Mouse (Mus musculus) liver, embryonic 12.5 days (tissue): ENCODE results near the gene Ugt1a10. TPM values are rescaled to one million over a fixed set of nuclear protein-coding genes. Genes with fewer than 3 reads are reported as not detected.

Experiments
- ATAC-seq: fragments of 200-750 bp; cut with Nextera tagmentation; 2 replicates; pipeline ENCODE4 v1.8.0; 2017; ENCODE audit warnings: moderate number of reproducible peaks, mild to moderate bottlenecking, moderate library complexity
- H3K27ac ChIP-seq: fragments of 300-500 bp; sonication (generic); 2 replicates; pipeline ENCODE4 v1.5.1; 2016; ENCODE audit warnings: mild to moderate bottlenecking
- H3K27me3 ChIP-seq: fragments of 300-500 bp; sonication (generic); replicated peaks from 2 replicates; pipeline ENCODE4 v1.6.1; 2016; ENCODE audit warnings: mild to moderate bottlenecking, moderate library complexity
- H3K36me3 ChIP-seq: fragments of 300-500 bp; sonication (generic); 2 replicates; pipeline ENCODE4 v1.6.1; 2016; ENCODE audit warnings: mild to moderate bottlenecking, moderate library complexity
- H3K4me1 ChIP-seq: fragments of 300-500 bp; sonication (generic); 2 replicates; pipeline ENCODE4 v1.6.1; 2016
- H3K4me2 ChIP-seq: fragments of 300-500 bp; sonication (generic); 2 replicates; pipeline ENCODE4 v1.6.1; 2016; ENCODE audit warnings: mild to moderate bottlenecking, moderate library complexity
- H3K4me3 ChIP-seq: fragments of 300-500 bp; sonication (generic); 2 replicates; pipeline ENCODE4 v1.5.1; 2016; ENCODE audit warnings: mild to moderate bottlenecking, moderate library complexity
- H3K9ac ChIP-seq: fragments of 300-500 bp; sonication (generic); 2 replicates; pipeline ENCODE4 v1.6.1; 2016; ENCODE audit warnings: mild to moderate bottlenecking, moderate library complexity
- H3K9me3 ChIP-seq: fragments of 300-500 bp; sonication (generic); replicated peaks from 2 replicates; pipeline ENCODE4 v1.6.1; 2016; ENCODE audit warnings: mild to moderate bottlenecking, moderate library complexity
- WGBS: fragments of 180-500 bp; shearing (Covaris S2); methylation state at CpG from one replicate; pipeline ENCODE4 v1.1.7; 2016; ENCODE audit not compliant: insufficient replicate concordance; 5-methylcytosine and 5-hydroxymethylcytosine counted together
- polyA plus RNA-seq: library from polyadenylated mRNA; unstranded; fragments of >200 nt; fragmentation: Nextera tagmentation; extraction: Ambion mirVana; gene quantifications from 2 replicates; pipeline ENCODE4 v1.2.1, GENCODE M21; 2016

Ugt1a10 gene
- polyA plus RNA-seq, 1 experiment from 2014 or later = not detected

DNA sequence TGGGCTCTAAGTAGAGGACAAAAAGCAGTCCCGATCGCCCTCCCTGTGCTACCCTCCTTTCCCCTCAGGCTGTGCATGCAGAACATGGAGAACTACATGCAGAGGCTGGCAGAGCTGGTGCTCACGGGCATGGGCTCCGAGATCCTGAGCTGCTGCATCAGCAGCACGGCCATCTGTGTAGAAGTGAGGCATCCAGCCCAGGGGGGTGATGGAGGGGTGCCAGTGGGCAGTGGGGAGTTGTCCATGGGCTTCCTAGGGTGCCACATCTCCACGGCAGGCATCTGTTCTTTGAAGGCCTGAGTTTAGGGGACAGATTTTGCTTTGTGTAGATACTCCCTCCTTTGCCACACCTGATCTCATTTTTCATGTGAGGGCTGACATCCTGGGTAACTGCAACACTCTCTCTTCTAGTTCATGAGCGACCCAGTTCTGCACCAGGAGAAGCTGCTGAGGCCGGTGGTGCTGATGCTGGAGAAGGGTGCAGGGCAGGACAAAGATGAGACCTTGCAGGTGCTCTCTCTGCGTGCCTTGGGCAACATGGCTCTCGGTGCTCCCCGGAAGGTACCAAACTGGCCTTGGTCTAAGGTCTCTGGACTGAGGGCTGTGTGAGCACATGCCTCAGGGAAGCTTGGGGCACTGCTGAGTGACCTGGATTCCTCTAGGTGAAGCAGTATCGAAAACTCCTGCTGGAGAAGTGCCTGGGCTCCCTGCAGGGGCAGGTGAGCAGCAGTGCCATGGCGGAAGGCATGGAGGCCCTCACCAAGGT lies 201.0 kb downstream of the Ugt1a10 start:
- Histone ChIP-seq H3K4me3 (no peak overlapping the region), H3K9me3 (peaks cover 38% of the 10 kb centered on the region), H3K4me1 (peaks cover 22% of the 10 kb centered on the region)

DNA sequence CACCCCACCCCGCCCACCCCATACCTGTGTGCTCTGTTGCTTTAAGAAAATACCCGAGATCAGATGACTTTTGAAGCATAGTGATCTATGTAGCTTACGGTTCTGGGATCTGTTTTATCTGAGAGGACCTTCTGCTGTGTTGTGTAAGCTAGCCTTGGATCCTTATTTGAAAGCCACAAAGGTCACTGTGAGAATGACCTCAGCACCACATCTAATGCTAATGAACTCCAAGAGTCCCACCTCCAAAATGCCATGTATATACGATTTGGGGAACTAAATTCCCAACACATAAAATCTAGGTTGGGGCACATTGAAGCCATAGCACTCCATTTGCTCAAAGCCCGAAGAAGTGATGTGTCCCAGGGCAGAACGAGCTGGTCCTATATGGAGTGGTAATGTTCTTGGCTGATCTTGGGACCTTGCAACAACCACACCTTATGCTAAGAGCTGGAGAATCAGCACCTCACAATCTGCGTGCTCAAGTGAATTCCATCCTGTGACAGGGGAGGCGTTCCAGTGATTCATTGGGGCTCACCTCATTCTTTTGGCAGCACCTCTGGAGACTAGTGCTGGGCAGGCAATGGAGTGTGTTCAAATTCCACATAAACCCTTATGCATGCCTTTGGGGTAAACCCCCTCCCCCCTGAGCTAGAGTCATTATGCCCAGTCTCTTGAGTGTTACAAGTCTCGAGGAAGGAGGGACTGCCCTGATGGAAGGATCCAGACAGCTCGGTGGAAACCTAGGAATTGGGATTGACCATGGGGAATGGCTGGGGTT lies 201.9 kb downstream of the Ugt1a10 start:
- H3K36me3 ChIP-seq = peaks cover 24% of the 10 kb centered on the region
- 63% methylated on average over 10 of the region's 10 CpGs for WGBS
- no peak overlapping the region for H3K4me3 ChIP-seq
- H3K9ac ChIP-seq = no peak overlapping the region
- no peak overlapping the region for H3K27ac ChIP-seq
- H3K4me2 ChIP-seq = no peak overlapping the region
- H3K9me3 ChIP-seq = peaks cover 36% of the 10 kb centered on the region
- ATAC-seq = no peak
- H3K27me3 ChIP-seq = no peaks in the 10 kb centered on the region
- H3K4me1 ChIP-seq = peaks cover 30% of the 10 kb centered on the region

More for the DNA sequence above, 201.0 kb downstream of the Ugt1a10 start:
- Histone ChIP-seq H3K4me2 (no peak overlapping the region), H3K9ac (no peak overlapping the region), H3K27me3 (no peaks in the 10 kb centered on the region), H3K36me3 (peaks cover 15% of the 10 kb centered on the region), H3K27ac (no peak overlapping the region)
- WGBS = 66% methylated on average over 13 of the region's 13 CpGs
- ATAC-seq = no peak

DNA sequence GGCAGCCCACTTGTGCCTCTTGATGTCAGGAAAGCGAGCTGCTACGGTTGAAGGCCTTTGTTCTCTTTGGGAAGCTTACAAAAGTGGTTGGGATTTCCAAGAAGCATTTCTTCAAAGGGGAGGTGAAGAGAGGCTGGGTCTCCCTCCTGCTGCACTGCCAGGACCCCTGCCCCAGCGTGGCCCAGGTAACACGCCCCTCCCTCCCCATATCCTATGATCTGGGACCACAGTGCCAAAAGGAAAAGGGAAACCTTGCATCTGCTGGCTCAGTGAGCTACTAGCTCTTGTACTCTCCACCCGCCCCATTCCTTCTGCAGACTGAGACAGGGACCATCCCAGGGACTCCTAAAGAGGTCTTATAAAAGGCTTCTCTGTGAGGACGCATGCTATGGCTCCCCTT lies 202.5 kb downstream of the Ugt1a10 start:
- Histone ChIP-seq H3K27me3 (no peaks in the 10 kb centered on the region), H3K4me3 (no peak overlapping the region), H3K36me3 (peaks cover 30% of the 10 kb centered on the region), H3K4me2 (no peak overlapping the region), H3K4me1 (peaks cover 36% of the 10 kb centered on the region), H3K9ac (no peak overlapping the region), H3K9me3 (peaks cover 30% of the 10 kb centered on the region), H3K27ac (no peak overlapping the region)
- 68% methylated on average over 6 of the region's 6 CpGs for WGBS
- ATAC-seq = no peak

DNA sequence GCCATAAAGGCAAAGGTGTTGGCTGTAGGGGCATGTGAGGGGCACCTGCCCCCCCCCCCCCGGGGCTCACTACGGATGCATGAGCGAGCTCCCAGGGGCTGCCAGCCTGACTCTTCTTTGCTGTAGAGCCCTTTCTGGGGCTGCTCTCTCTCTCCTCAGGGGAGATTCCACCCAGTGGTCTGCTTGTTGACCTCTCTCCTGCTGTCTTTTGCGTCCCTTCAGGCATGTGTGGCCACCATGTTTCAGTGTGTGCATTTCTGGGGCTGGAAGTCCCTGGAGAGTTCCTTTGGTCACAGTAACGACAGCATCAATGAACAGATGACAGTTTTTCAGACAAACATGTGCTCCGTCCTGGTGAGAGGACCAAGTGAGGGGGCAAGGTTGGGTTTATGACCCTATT lies 203.2 kb downstream of the Ugt1a10 start:
- H3K27ac ChIP-seq = no peak overlapping the region
- H3K4me3 ChIP-seq = no peak overlapping the region
- H3K36me3 ChIP-seq = peaks cover 37% of the 10 kb centered on the region
- H3K9ac ChIP-seq = no peak overlapping the region
- no peak overlapping the region for H3K4me2 ChIP-seq
- ATAC-seq = no peak
- no peaks in the 10 kb centered on the region for H3K27me3 ChIP-seq
- H3K9me3 ChIP-seq = peaks cover 25% of the 10 kb centered on the region
- 60% methylated on average over 6 of the region's 6 CpGs for WGBS
- peaks cover 39% of the 10 kb centered on the region for H3K4me1 ChIP-seq

DNA sequence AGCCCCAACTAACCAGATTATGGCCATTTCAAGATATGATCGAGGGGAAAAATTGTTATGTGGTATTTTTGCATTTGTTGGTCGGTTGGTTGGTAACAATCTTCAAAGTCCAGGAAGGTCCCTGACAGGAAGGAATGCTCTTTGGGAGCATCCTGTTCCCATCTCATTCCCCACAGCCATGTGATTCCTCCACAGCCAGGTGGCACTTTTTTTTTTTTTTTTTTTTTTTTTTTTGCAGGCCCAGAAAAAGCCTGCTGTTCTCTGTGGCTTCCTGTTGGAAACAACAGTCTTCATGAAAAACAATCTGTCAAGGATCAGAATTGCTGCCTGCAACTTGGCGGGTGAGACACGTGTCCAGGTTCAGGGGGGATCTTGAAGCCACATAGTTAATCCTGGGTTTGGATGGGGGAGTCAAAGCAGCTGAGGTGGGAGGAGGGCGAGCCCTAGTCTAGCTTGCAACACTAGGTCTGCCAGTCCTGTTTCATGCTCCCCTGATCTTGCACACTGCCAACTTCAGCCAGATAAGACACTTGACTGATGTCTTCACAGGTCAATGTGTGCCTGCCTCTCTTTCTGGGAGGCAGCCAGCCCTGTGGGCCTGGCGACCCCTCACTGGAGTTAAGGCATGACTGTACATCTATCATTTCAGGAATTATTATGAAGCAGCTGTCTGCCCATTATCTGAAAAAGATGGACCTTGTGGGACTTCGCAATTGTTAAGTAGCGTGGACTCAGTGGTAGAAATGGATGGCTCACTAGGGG lies 203.9 kb downstream of the Ugt1a10 start:
- Histone ChIP-seq H3K36me3 (peaks cover 44% of the 10 kb centered on the region), H3K27ac (no peak overlapping the region), H3K4me1 (peaks cover 39% of the 10 kb centered on the region), H3K27me3 (no peaks in the 10 kb centered on the region), H3K9ac (no peak overlapping the region), H3K4me2 (no peak overlapping the region), H3K4me3 (no peak overlapping the region), H3K9me3 (peaks cover 25% of the 10 kb centered on the region)
- ATAC-seq = peak; percentile 5; the same call in 1 of the 2 replicates
- 56% methylated on average over 8 of the region's 8 CpGs for WGBS

DNA sequence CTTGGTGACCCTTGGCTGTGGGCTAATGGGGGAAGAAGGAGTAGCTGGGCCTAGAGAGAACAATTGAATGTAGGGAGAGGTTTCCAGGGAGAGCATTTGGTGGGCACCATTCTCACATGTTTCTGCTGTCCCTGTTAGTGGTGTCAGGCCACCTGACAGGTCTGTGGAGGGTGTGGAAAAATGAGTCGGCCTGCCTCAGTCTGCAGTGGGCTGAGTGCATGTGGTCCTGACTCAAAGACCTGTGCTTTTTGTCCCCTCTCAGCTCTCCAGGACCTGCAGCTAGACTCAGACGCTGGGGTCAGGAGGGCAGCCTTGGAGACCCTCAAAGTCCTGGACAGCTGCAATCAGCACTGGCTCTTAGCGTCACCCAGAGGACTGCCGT lies 204.4 kb downstream of the Ugt1a10 start:
- H3K4me3 ChIP-seq = no peak overlapping the region

DNA sequence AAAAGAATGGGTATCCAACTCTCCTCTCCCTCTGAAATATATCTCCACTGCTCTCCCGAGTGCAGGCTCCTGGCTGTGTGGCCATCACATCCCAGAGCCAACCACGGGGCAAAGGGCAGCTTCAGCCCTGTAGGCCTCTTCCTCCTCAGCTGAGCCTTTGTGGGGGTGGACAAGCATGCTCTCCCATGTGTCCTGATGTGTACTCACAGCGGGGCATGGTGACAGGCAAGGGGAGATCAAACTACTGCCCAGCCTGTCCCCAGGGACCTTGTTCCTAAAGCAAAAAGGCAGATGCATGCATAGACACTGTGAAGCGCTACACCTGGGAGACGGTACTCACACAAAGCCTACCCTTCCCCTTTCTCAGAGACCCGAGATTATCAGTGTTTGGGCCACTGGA lies 204.9 kb downstream of the Ugt1a10 start:
- no peak overlapping the region for H3K4me3 ChIP-seq
- H3K4me1 ChIP-seq = peaks cover 39% of the 10 kb centered on the region
- H3K9me3 ChIP-seq = peaks cover 15% of the 10 kb centered on the region
- H3K27ac ChIP-seq = no peak overlapping the region
- no peaks in the 10 kb centered on the region for H3K27me3 ChIP-seq
- WGBS = 65% methylated on average over 6 of the region's 6 CpGs
- H3K9ac ChIP-seq = no peak overlapping the region
- no peak overlapping the region for H3K4me2 ChIP-seq
- H3K36me3 ChIP-seq = peaks cover 55% of the 10 kb centered on the region
- peak; percentile 46 for ATAC-seq

More for the DNA sequence above, 204.4 kb downstream of the Ugt1a10 start:
- H3K9me3 ChIP-seq = peaks cover 19% of the 10 kb centered on the region
- H3K9ac ChIP-seq = no peak overlapping the region
- ATAC-seq = peak; percentile 5; the same call in 1 of the 2 replicates
- no peaks in the 10 kb centered on the region for H3K27me3 ChIP-seq
- H3K27ac ChIP-seq = 0 out of 2 replicates have a peak overlapping the region, but pooled peaks have one; percentile 0
- H3K4me2 ChIP-seq = no peak overlapping the region
- peaks cover 39% of the 10 kb centered on the region for H3K4me1 ChIP-seq
- peaks cover 50% of the 10 kb centered on the region for H3K36me3 ChIP-seq
- WGBS = 69% methylated on average over 4 of the region's 4 CpGs

DNA sequence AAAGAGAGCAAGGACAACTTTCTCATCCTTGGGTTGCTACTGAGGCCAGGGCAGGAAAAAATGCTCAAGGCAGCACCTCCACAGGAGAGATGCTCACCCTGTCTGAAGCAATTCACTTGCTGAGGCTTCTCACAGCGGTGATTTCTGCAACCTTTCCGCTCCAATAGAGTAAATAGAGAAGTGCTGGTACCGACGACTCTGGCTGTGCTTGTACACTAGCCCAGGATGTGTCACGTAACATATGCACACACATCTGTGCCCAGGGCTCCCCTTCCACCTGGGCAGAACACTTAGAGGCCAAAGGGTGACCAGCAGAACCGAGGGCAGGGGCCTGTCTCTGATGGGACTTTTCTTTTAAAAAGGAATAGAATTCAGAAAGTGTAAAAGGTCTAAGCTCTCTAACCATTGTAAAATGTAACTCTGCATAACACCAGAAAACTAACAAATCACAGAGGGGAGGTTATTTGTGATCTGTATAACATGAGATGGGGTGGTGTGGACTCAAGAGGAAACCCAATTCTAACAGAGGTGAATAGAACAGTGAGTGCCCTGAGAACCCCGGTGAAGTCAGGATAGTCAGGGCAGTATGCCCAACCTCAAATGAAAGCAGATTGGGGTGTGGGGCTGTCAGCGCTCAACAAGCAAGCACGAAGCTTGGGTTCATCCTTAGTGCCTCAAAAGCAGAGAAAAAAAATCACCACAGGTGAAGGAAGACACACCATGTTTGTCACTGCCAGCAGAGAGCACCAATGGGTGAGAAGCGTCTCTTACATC lies 205.6 kb downstream of the Ugt1a10 start:
- Histone ChIP-seq H3K4me2 (no peak overlapping the region), H3K4me3 (no peak overlapping the region), H3K27ac (no peak overlapping the region), H3K27me3 (no peaks in the 10 kb centered on the region), H3K36me3 (peaks cover 62% of the 10 kb centered on the region), H3K9me3 (peaks cover 8% of the 10 kb centered on the region; the same call in 1 of the 2 replicates), H3K4me1 (peaks cover 39% of the 10 kb centered on the region), H3K9ac (no peak overlapping the region)
- ATAC-seq = no peak
- WGBS = 74% methylated on average over 10 of the region's 10 CpGs

DNA sequence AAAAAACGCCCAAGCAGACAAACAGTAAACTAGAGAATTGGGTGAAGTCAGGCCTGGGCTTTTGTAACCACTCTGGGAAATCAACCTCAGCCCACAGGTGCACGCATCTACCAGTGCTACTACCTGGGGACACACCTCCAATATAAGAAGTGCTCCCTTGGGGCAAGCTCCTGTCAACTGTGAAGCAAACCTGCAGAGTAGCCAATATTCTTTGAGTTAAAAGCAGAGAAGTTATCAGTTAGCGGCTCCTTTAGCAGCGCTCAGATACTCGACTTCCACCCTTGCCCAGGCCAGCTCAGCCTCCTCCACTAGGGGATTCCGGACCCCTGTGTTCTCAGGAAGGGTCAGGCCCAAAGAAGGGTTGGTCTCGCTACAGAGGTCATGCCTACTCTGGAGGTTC lies 206.5 kb downstream of the Ugt1a10 start:
- H3K4me1 ChIP-seq = peaks cover 39% of the 10 kb centered on the region
- no peaks in the 10 kb centered on the region; the same call in 1 of the 2 replicates for H3K9me3 ChIP-seq
- no peak overlapping the region for H3K4me3 ChIP-seq
- H3K27me3 ChIP-seq = no peaks in the 10 kb centered on the region
- 0 out of 2 replicates have a peak overlapping the region, but pooled peaks have one; percentile 0 for H3K27ac ChIP-seq
- H3K4me2 ChIP-seq = no peak overlapping the region
- H3K36me3 ChIP-seq = peaks cover 71% of the 10 kb centered on the region
- WGBS = 72% methylated on average over 7 of the region's 7 CpGs
- no peak overlapping the region for H3K9ac ChIP-seq
- peak; percentile 1 for ATAC-seq

DNA sequence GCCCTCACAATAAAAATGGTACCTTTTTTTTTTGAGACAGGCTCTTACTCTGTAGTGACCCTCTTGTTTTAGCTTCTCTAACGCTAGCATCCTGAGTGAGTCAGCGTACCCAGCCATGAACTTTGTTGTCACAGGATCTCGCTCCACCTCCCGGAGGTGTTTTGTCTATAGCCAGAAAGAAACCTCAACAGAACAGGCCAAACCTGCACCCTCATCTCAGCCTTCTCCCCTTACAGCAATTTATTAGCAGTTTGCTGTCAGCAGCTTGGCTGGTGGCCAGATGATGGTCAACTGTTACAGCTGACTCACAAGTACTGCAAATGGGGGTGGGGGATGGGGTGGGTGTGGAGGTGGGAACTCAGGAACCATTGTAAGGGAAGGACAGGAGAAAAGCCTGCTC lies 207.1 kb downstream of the Ugt1a10 start:
- no peak overlapping the region for H3K4me3 ChIP-seq
- no peak overlapping the region for H3K9ac ChIP-seq
- no peaks in the 10 kb centered on the region for H3K9me3 ChIP-seq
- H3K36me3 ChIP-seq = peaks cover 76% of the 10 kb centered on the region
- H3K4me2 ChIP-seq = no peak overlapping the region
- H3K27me3 ChIP-seq = no peaks in the 10 kb centered on the region
- no peak for ATAC-seq
- H3K4me1 ChIP-seq = peaks cover 39% of the 10 kb centered on the region
- no peak overlapping the region for H3K27ac ChIP-seq
- WGBS = 83% methylated on average over 4 of the region's 4 CpGs

DNA sequence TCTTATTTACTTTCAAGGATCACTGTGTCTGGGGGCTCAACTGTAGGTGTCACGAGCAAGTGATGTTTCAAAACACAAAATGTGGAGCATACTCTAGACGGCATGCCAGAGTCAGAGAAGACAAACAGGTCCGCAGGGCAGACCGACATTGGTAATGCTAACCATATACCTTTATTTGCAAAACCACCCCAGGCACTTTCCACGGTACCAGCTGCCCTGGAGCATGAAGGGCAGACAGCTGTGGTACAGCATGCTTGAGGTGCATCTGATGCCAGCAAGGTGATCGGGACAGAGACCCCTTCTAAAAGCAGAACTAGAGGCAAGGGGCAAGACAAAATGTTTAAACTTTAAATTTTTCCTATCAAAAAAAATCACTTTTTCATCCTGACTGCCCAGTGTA lies 207.8 kb downstream of the Ugt1a10 start:
- no peak for ATAC-seq
- Histone ChIP-seq H3K4me1 (peaks cover 39% of the 10 kb centered on the region), H3K9me3 (no peaks in the 10 kb centered on the region), H3K4me3 (no peak overlapping the region), H3K27me3 (no peaks in the 10 kb centered on the region), H3K27ac (no peak overlapping the region), H3K36me3 (peaks cover 83% of the 10 kb centered on the region), H3K4me2 (no peak overlapping the region), H3K9ac (no peak overlapping the region)
- 67% methylated on average over 6 of the region's 6 CpGs for WGBS
